Comparison of ENCODE assay signal across 21 mouse cellular contexts in genomic region chrX:99608284-99608692, GRCm38 (mm10).
A peak's percentile ranks its signal among the peaks of the same experiment; 100 is the strongest.
DNase-seq lines count a peak whose midpoint lies in the region; ATAC-seq and TF ChIP-seq lines count a peak whose summit lies in the region.
"Had no signal": no experiment of that assay in that cellular context is flagged by ENCODE, and none has a peak within 500 bp of the region (broad histone marks: within the 10 kb centered on the region; RNA-seq: fewer than 3 reads in every experiment).

No protein-coding gene starts in this region.

- no peak for DNase-seq in midbrain, embryonic 11.5 days (ENCODE audit: low spot score, missing footprints)
- no peak for DNase-seq in midbrain, embryonic 10.5 days (ENCODE audit: low spot score)
- peak; percentile 8 for DNase-seq in ES-E14 (ENCODE audit: low read depth, low spot score)
- no peak for DNase-seq in forebrain, embryonic 11.5 days (ENCODE audit: low spot score)
- no peak for DNase-seq in gastrocnemius, postnatal 10 days
- DNase-seq: adrenal gland, adult 8-10 months; cerebellum, adult 11 months; cerebellum, postnatal 25 days; kidney, adult 11 months; kidney, postnatal 10 days; left cerebral cortex, postnatal 4 days; lung, adult 2 months; lung, postnatal 4 days; spleen, adult 18-20 months had no signal

- no peak overlapping the region for H3K27ac ChIP-seq in midbrain, embryonic 11.5 days (ENCODE audit: low read depth, low read length)
- H3K27ac ChIP-seq in midbrain, embryonic 10.5 days (replicated peaks), result no peak overlapping the region
- no peak overlapping the region for H3K27ac ChIP-seq in ES-E14 (ENCODE audit: insufficient read depth, low read depth, low read length, poor library complexity, severe bottlenecking)
- no peak overlapping the region for H3K27ac ChIP-seq in forebrain, embryonic 11.5 days (ENCODE audit: low read depth, low read length)
- H3K27ac ChIP-seq in hindbrain, embryonic 16.5 days (ENCODE audit: low read depth, low read length), result no peak overlapping the region
- H3K27ac ChIP-seq in kidney, embryonic 14.5 days (ENCODE audit: low read depth, low read length), result no peak overlapping the region
- H3K27ac ChIP-seq: embryonic facial prominence, embryonic 12.5 days; heart, embryonic 15.5 days; hindbrain, embryonic 15.5 days; layer of hippocampus, adult 2 months; stomach, embryonic 15.5 days had no signal

- 43% methylated on average over 2 of the region's 2 CpGs for WGBS in midbrain, embryonic 11.5 days
- 34% methylated on average over 2 of the region's 2 CpGs for WGBS in midbrain, embryonic 10.5 days
- WGBS in forebrain, embryonic 11.5 days, result 34% methylated on average over 2 of the region's 2 CpGs
- 39% methylated on average over 2 of the region's 2 CpGs for WGBS in hindbrain, embryonic 16.5 days
- WGBS in kidney, embryonic 14.5 days, result 44% methylated on average over 2 of the region's 2 CpGs

- H3K9me3 ChIP-seq in midbrain, embryonic 11.5 days (ENCODE audit: control insufficient read depth, low read length), result no peaks in the 10 kb centered on the region
- no peaks in the 10 kb centered on the region for H3K9me3 ChIP-seq in midbrain, embryonic 10.5 days (replicated peaks)
- no peaks in the 10 kb centered on the region for H3K9me3 ChIP-seq in ES-E14 (ENCODE audit: control insufficient read depth, insufficient read depth, low read depth, low read length)
- no peaks in the 10 kb centered on the region for H3K9me3 ChIP-seq in forebrain, embryonic 11.5 days (ENCODE audit: control insufficient read depth, low read length)
- H3K9me3 ChIP-seq in hindbrain, embryonic 16.5 days (ENCODE audit: control insufficient read depth, low read length), result no peaks in the 10 kb centered on the region
- no peaks in the 10 kb centered on the region for H3K9me3 ChIP-seq in kidney, embryonic 14.5 days (ENCODE audit: control insufficient read depth, low read length)
- H3K9me3 ChIP-seq: embryonic facial prominence, embryonic 12.5 days; heart, embryonic 15.5 days; hindbrain, embryonic 15.5 days; stomach, embryonic 15.5 days had no signal

- in situ Hi-C loops in ES-E14 (cut with MboI; ENCODE audit: low sequenced_read_pairs in 2 of 2, unreplicated experiment in 2 of 2), result no loop called here

- H3K36me3 ChIP-seq in midbrain, embryonic 11.5 days (ENCODE audit: control insufficient read depth, insufficient read depth, low read length), result no peaks in the 10 kb centered on the region
- H3K36me3 ChIP-seq in midbrain, embryonic 10.5 days, result no peaks in the 10 kb centered on the region
- H3K36me3 ChIP-seq in ES-E14 (ENCODE audit: control insufficient read depth, insufficient read depth, low read length, poor library complexity, severe bottlenecking), result no peaks in the 10 kb centered on the region
- no peaks in the 10 kb centered on the region for H3K36me3 ChIP-seq in forebrain, embryonic 11.5 days (ENCODE audit: control insufficient read depth, insufficient read depth, low read length)
- H3K36me3 ChIP-seq in hindbrain, embryonic 16.5 days (ENCODE audit: control insufficient read depth, insufficient read depth, low read length), result no peaks in the 10 kb centered on the region
- H3K36me3 ChIP-seq in kidney, embryonic 14.5 days (ENCODE audit: control insufficient read depth, insufficient read depth, low read length), result no peaks in the 10 kb centered on the region
- H3K36me3 ChIP-seq: embryonic facial prominence, embryonic 12.5 days; heart, embryonic 15.5 days; hindbrain, embryonic 15.5 days; stomach, embryonic 15.5 days had no signal

- no peak overlapping the region for H3K9ac ChIP-seq in midbrain, embryonic 11.5 days (ENCODE audit: low read length)
- H3K9ac ChIP-seq in ES-E14 (ENCODE audit: insufficient read depth, low read depth, low read length, poor library complexity, severe bottlenecking), result no peak overlapping the region
- H3K9ac ChIP-seq in forebrain, embryonic 11.5 days (ENCODE audit: low read length), result no peak overlapping the region
- H3K9ac ChIP-seq in hindbrain, embryonic 16.5 days (ENCODE audit: low read depth, low read length), result no peak overlapping the region
- H3K9ac ChIP-seq in kidney, embryonic 14.5 days (ENCODE audit: low read depth, low read length), result no peak overlapping the region
- H3K9ac ChIP-seq: embryonic facial prominence, embryonic 12.5 days; heart, embryonic 15.5 days; hindbrain, embryonic 15.5 days; stomach, embryonic 15.5 days had no signal

- no peak overlapping the region for H3K4me2 ChIP-seq in midbrain, embryonic 11.5 days
- no peak overlapping the region for H3K4me2 ChIP-seq in forebrain, embryonic 11.5 days (ENCODE audit: low read depth, low read length, severe bottlenecking)
- H3K4me2 ChIP-seq in hindbrain, embryonic 16.5 days (ENCODE audit: low read length), result no peak overlapping the region
- no peak overlapping the region for H3K4me2 ChIP-seq in kidney, embryonic 14.5 days (replicated peaks; ENCODE audit: low read depth, low read length)
- H3K4me2 ChIP-seq: embryonic facial prominence, embryonic 12.5 days; heart, embryonic 15.5 days; hindbrain, embryonic 15.5 days; stomach, embryonic 15.5 days had no signal

- no peak overlapping the region for H3K4me3 ChIP-seq in midbrain, embryonic 11.5 days (ENCODE audit: low read depth, low read length)
- H3K4me3 ChIP-seq in midbrain, embryonic 10.5 days, result no peak overlapping the region
- no peak overlapping the region for H3K4me3 ChIP-seq in ES-E14 (ENCODE audit: insufficient read depth in 1 of 2, low read depth in 1 of 2, low read length in 2 of 2, poor library complexity in 1 of 2, severe bottlenecking in 1 of 2)
- H3K4me3 ChIP-seq in forebrain, embryonic 11.5 days (ENCODE audit: low read depth, low read length), result no peak overlapping the region
- no peak overlapping the region for H3K4me3 ChIP-seq in hindbrain, embryonic 16.5 days (ENCODE audit: low read length)
- no peak overlapping the region for H3K4me3 ChIP-seq in kidney, embryonic 14.5 days (ENCODE audit: low read length)
- H3K4me3 ChIP-seq: embryonic facial prominence, embryonic 12.5 days; heart, embryonic 15.5 days; hindbrain, embryonic 15.5 days; layer of hippocampus, adult 2 months; stomach, embryonic 15.5 days had no signal

- peak; percentile 74 for ATAC-seq in midbrain, embryonic 11.5 days (ENCODE audit: low FRiP score)
- peak; percentile 53; the same call in 1 of the 2 replicates for ATAC-seq in forebrain, embryonic 11.5 days (replicated peaks; ENCODE audit: low FRiP score)
- peak; percentile 40; the same call in 1 of the 2 replicates for ATAC-seq in hindbrain, embryonic 16.5 days
- no peak; the same call in 1 of the 2 replicates for ATAC-seq in kidney, embryonic 14.5 days (ENCODE audit: low FRiP score, low TSS enrichment)

- H3K27me3 ChIP-seq in midbrain, embryonic 11.5 days (ENCODE audit: control insufficient read depth, insufficient read depth, low read length), result peaks cover 42% of the 10 kb centered on the region
- H3K27me3 ChIP-seq in midbrain, embryonic 10.5 days (ENCODE audit: low read depth, poor library complexity, severe bottlenecking), result peaks cover 99% of the 10 kb centered on the region
- peaks cover 16% of the 10 kb centered on the region for H3K27me3 ChIP-seq in forebrain, embryonic 11.5 days (ENCODE audit: control insufficient read depth, insufficient read depth, low read length)
- peaks cover 5% of the 10 kb centered on the region; the same call in 1 of the 2 replicates for H3K27me3 ChIP-seq in hindbrain, embryonic 16.5 days (replicated peaks; ENCODE audit: control insufficient read depth, insufficient read depth, low read length)
- no peaks in the 10 kb centered on the region for H3K27me3 ChIP-seq in kidney, embryonic 14.5 days (ENCODE audit: control insufficient read depth, insufficient read depth, low read length)

- H3K4me1 ChIP-seq in midbrain, embryonic 11.5 days (ENCODE audit: control insufficient read depth, insufficient read depth, low read length), result no peaks in the 10 kb centered on the region
- peaks cover 21% of the 10 kb centered on the region for H3K4me1 ChIP-seq in midbrain, embryonic 10.5 days
- H3K4me1 ChIP-seq in ES-E14 (ENCODE audit: control insufficient read depth in 2 of 2, insufficient read depth in 2 of 2, low read length in 2 of 2, poor library complexity in 1 of 2), result no peaks in the 10 kb centered on the region
- H3K4me1 ChIP-seq in forebrain, embryonic 11.5 days (replicated peaks; ENCODE audit: control insufficient read depth, insufficient read depth, low read length), result no peaks in the 10 kb centered on the region
- H3K4me1 ChIP-seq in hindbrain, embryonic 16.5 days (ENCODE audit: control insufficient read depth, insufficient read depth, low read depth, low read length), result no peaks in the 10 kb centered on the region
- H3K4me1 ChIP-seq in kidney, embryonic 14.5 days (ENCODE audit: control insufficient read depth, insufficient read depth, low read length), result 0 out of 2 replicates have a peak, but pooled peaks cover 5% of the 10 kb centered on the region
- H3K4me1 ChIP-seq: heart, embryonic 15.5 days; hindbrain, embryonic 15.5 days; stomach, embryonic 15.5 days had no signal

TF ChIP-seq in ES-E14, 5 proteins besides CTCF, POLR2A, EP300 and RAD21:
- no peak for TF ChIP-seq CHD2 (IDR thresholded peaks at IDR 0.05; ENCODE audit: low read depth, low read length)
- no peak for TF ChIP-seq HCFC1 (IDR thresholded peaks at IDR 0.05; ENCODE audit: borderline replicate concordance, insufficient read depth, low read length)
- no peak for TF ChIP-seq ZNF384 (IDR thresholded peaks at IDR 0.05; ENCODE audit: low read depth, low read length)
- no peak for TF ChIP-seq ZC3H11A (IDR thresholded peaks at IDR 0.05; ENCODE audit: borderline replicate concordance, low read depth, low read length)
- no peak for TF ChIP-seq MAFK (IDR thresholded peaks at IDR 0.05; ENCODE audit: insufficient read depth, low read depth, low read length)
